Mouse (Mus musculus) testis, postnatal 10 days (tissue): ENCODE data around the gene Me1.

ENCODE experiments used
- DNase-seq: peaks from one replicate; pipeline ENCODE4 v3.0.0; 2021; ENCODE audit warnings: low spot score

The Me1 gene

GRCm38 (mm10) chr9:86543451-86543850 lies 152.3 kb downstream of the Me1 start:
- DNase-seq, result no peak

GRCm38 (mm10) chr9:86534071-86534470 lies 161.7 kb downstream of the Me1 start:
- no peak for DNase-seq
